Mouse (Mus musculus): ENCODE data around the gene Prkca. TPM values are rescaled to one million over a fixed set of nuclear protein-coding genes. Genes with fewer than 3 reads are reported as not detected.

The Prkca gene
- polyA plus RNA-seq, 1 experiment from 2014 or later = 12.6 TPM

GRCm38 (mm10) chr11:108250829-108251637, 92.7 kb downstream of the Prkca start:
- ATAC-seq (ENCODE audit: low read depth) = no peak
- Histone ChIP-seq H3K27me3 (ENCODE audit: control insufficient read depth, insufficient read depth, low read length) (no peaks in the 10 kb centered on the region), H3K27ac (ENCODE audit: low read depth, low read length) (no peak overlapping the region), H3K4me2 (ENCODE audit: low read depth, low read length) (no peak overlapping the region), H3K4me1 (ENCODE audit: control insufficient read depth, insufficient read depth, low read length) (0 out of 2 replicates have a peak, but pooled peaks cover 5% of the 10 kb centered on the region), H3K4me3 (ENCODE audit: low read depth, low read length) (no peak overlapping the region), H3K9me3 (ENCODE audit: control insufficient read depth, low read length) (no peaks in the 10 kb centered on the region), H3K36me3 (ENCODE audit: control insufficient read depth, insufficient read depth, low read length) (no peaks in the 10 kb centered on the region), H3K9ac (replicated peaks; ENCODE audit: low read depth, low read length) (no peak overlapping the region)
- 72% methylated on average over 13 of the region's 13 CpGs for WGBS

- Histone ChIP-seq H3K27me3 (ENCODE audit: control insufficient read depth, insufficient read depth, low read length) (no peaks in the 10 kb centered on the region), H3K27ac (ENCODE audit: low read depth, low read length) (no peak overlapping the region), H3K4me2 (ENCODE audit: low read depth, low read length) (no peak overlapping the region), H3K4me3 (ENCODE audit: low read depth, low read length) (no peak overlapping the region), H3K9ac (replicated peaks; ENCODE audit: low read depth, low read length) (no peak overlapping the region), H3K9me3 (ENCODE audit: control insufficient read depth, low read length) (no peaks in the 10 kb centered on the region), H3K36me3 (ENCODE audit: control insufficient read depth, insufficient read depth, low read length) (no peaks in the 10 kb centered on the region), H3K4me1 (ENCODE audit: control insufficient read depth, insufficient read depth, low read length) (0 out of 2 replicates have a peak, but pooled peaks cover 7% of the 10 kb centered on the region)
- 71% methylated on average over 1 of the region's 1 CpGs for WGBS
- no peak for ATAC-seq (ENCODE audit: low read depth)
Measured at GRCm38 (mm10) chr11:108250146-108250635, 93.5 kb downstream of the Prkca start.

GRCm38 (mm10) chr11:108249487-108249886, 94.2 kb downstream of the Prkca start:
- H3K9ac ChIP-seq (replicated peaks; ENCODE audit: low read depth, low read length) = no peak overlapping the region
- H3K27me3 ChIP-seq (ENCODE audit: control insufficient read depth, insufficient read depth, low read length) = no peaks in the 10 kb centered on the region
- H3K4me3 ChIP-seq (ENCODE audit: low read depth, low read length) = no peak overlapping the region
- no peaks in the 10 kb centered on the region for H3K36me3 ChIP-seq (ENCODE audit: control insufficient read depth, insufficient read depth, low read length)
- H3K4me1 ChIP-seq (ENCODE audit: control insufficient read depth, insufficient read depth, low read length) = 0 out of 2 replicates have a peak, but pooled peaks cover 7% of the 10 kb centered on the region
- ATAC-seq (ENCODE audit: low read depth) = no peak
- no peak overlapping the region for H3K4me2 ChIP-seq (ENCODE audit: low read depth, low read length)
- WGBS = 51% methylated on average over 5 of the region's 5 CpGs
- H3K9me3 ChIP-seq (ENCODE audit: control insufficient read depth, low read length) = no peaks in the 10 kb centered on the region
- no peak overlapping the region for H3K27ac ChIP-seq (ENCODE audit: low read depth, low read length)

GRCm38 (mm10) chr11:108249047-108249403, 94.7 kb downstream of the Prkca start:
- H3K9ac ChIP-seq (replicated peaks; ENCODE audit: low read depth, low read length) = no peak overlapping the region
- no peaks in the 10 kb centered on the region for H3K36me3 ChIP-seq (ENCODE audit: control insufficient read depth, insufficient read depth, low read length)
- H3K4me2 ChIP-seq (ENCODE audit: low read depth, low read length) = no peak overlapping the region
- no peak overlapping the region for H3K4me3 ChIP-seq (ENCODE audit: low read depth, low read length)
- H3K27ac ChIP-seq (ENCODE audit: low read depth, low read length) = no peak overlapping the region
- H3K4me1 ChIP-seq (ENCODE audit: control insufficient read depth, insufficient read depth, low read length) = 0 out of 2 replicates have a peak, but pooled peaks cover 7% of the 10 kb centered on the region
- H3K9me3 ChIP-seq (ENCODE audit: control insufficient read depth, low read length) = no peaks in the 10 kb centered on the region
- ATAC-seq (ENCODE audit: low read depth) = no peak
- no peaks in the 10 kb centered on the region for H3K27me3 ChIP-seq (ENCODE audit: control insufficient read depth, insufficient read depth, low read length)
- 75% methylated on average over 3 of the region's 3 CpGs for WGBS

- H3K9ac ChIP-seq (replicated peaks; ENCODE audit: low read depth, low read length) = no peak overlapping the region
- WGBS = 87% methylated on average over 12 of the region's 12 CpGs
- H3K27ac ChIP-seq (ENCODE audit: low read depth, low read length) = no peak overlapping the region
- no peak overlapping the region for H3K4me3 ChIP-seq (ENCODE audit: low read depth, low read length)
- H3K9me3 ChIP-seq (ENCODE audit: control insufficient read depth, low read length) = no peaks in the 10 kb centered on the region
- H3K4me1 ChIP-seq (ENCODE audit: control insufficient read depth, insufficient read depth, low read length) = 0 out of 2 replicates have a peak, but pooled peaks cover 7% of the 10 kb centered on the region
- no peak for ATAC-seq (ENCODE audit: low read depth)
- H3K27me3 ChIP-seq (ENCODE audit: control insufficient read depth, insufficient read depth, low read length) = no peaks in the 10 kb centered on the region
- H3K36me3 ChIP-seq (ENCODE audit: control insufficient read depth, insufficient read depth, low read length) = no peaks in the 10 kb centered on the region
- H3K4me2 ChIP-seq (ENCODE audit: low read depth, low read length) = no peak overlapping the region
Measured at GRCm38 (mm10) chr11:108248218-108249046, 95.3 kb downstream of the Prkca start.

GRCm38 (mm10) chr11:108247121-108247863, 96.4 kb downstream of the Prkca start:
- 95% methylated on average over 10 of the region's 10 CpGs for WGBS
- H3K4me2 ChIP-seq (ENCODE audit: low read depth, low read length) = no peak overlapping the region
- H3K9me3 ChIP-seq (ENCODE audit: control insufficient read depth, low read length) = no peaks in the 10 kb centered on the region
- no peak overlapping the region for H3K27ac ChIP-seq (ENCODE audit: low read depth, low read length)
- no peak overlapping the region for H3K4me3 ChIP-seq (ENCODE audit: low read depth, low read length)
- 0 out of 2 replicates have a peak, but pooled peaks cover 7% of the 10 kb centered on the region for H3K4me1 ChIP-seq (ENCODE audit: control insufficient read depth, insufficient read depth, low read length)
- ATAC-seq (ENCODE audit: low read depth) = no peak
- no peaks in the 10 kb centered on the region for H3K27me3 ChIP-seq (ENCODE audit: control insufficient read depth, insufficient read depth, low read length)
- no peaks in the 10 kb centered on the region for H3K36me3 ChIP-seq (ENCODE audit: control insufficient read depth, insufficient read depth, low read length)
- H3K9ac ChIP-seq (replicated peaks; ENCODE audit: low read depth, low read length) = no peak overlapping the region

GRCm38 (mm10) chr11:108246267-108246702, 97.4 kb downstream of the Prkca start:
- WGBS = 62% methylated on average over 4 of the region's 4 CpGs
- H3K4me1 ChIP-seq (ENCODE audit: control insufficient read depth, insufficient read depth, low read length) = 0 out of 2 replicates have a peak, but pooled peaks cover 7% of the 10 kb centered on the region
- H3K4me2 ChIP-seq (ENCODE audit: low read depth, low read length) = no peak overlapping the region
- no peak overlapping the region for H3K9ac ChIP-seq (replicated peaks; ENCODE audit: low read depth, low read length)
- ATAC-seq (ENCODE audit: low read depth) = no peak
- H3K27me3 ChIP-seq (ENCODE audit: control insufficient read depth, insufficient read depth, low read length) = no peaks in the 10 kb centered on the region
- no peaks in the 10 kb centered on the region for H3K9me3 ChIP-seq (ENCODE audit: control insufficient read depth, low read length)
- no peak overlapping the region for H3K27ac ChIP-seq (ENCODE audit: low read depth, low read length)
- H3K4me3 ChIP-seq (ENCODE audit: low read depth, low read length) = no peak overlapping the region
- H3K36me3 ChIP-seq (ENCODE audit: control insufficient read depth, insufficient read depth, low read length) = no peaks in the 10 kb centered on the region

GRCm38 (mm10) chr11:108244241-108244640, 99.5 kb downstream of the Prkca start:
- no peak overlapping the region for H3K27ac ChIP-seq (ENCODE audit: low read depth, low read length)
- 88% methylated on average over 2 of the region's 2 CpGs for WGBS
- no peaks in the 10 kb centered on the region for H3K27me3 ChIP-seq (ENCODE audit: control insufficient read depth, insufficient read depth, low read length)
- H3K9me3 ChIP-seq (ENCODE audit: control insufficient read depth, low read length) = no peaks in the 10 kb centered on the region
- no peak overlapping the region for H3K4me2 ChIP-seq (ENCODE audit: low read depth, low read length)
- no peak overlapping the region for H3K4me3 ChIP-seq (ENCODE audit: low read depth, low read length)
- 0 out of 2 replicates have a peak, but pooled peaks cover 5% of the 10 kb centered on the region for H3K4me1 ChIP-seq (ENCODE audit: control insufficient read depth, insufficient read depth, low read length)
- no peaks in the 10 kb centered on the region for H3K36me3 ChIP-seq (ENCODE audit: control insufficient read depth, insufficient read depth, low read length)
- H3K9ac ChIP-seq (replicated peaks; ENCODE audit: low read depth, low read length) = no peak overlapping the region
- ATAC-seq (ENCODE audit: low read depth) = no peak

Measured in neural tube, embryonic 14.5 days (tissue).